Mouse (Mus musculus): ENCODE results near the gene Abtb1. TPM values are rescaled to one million over a fixed set of nuclear protein-coding genes. Genes with fewer than 3 reads are reported as not detected.

Abtb1 gene
- total RNA-seq (2015) (7.8 and 9.5 TPM in 2 replicates), total RNA-seq (2017) (40.1 and 40.7 TPM in 2 replicates)

DNA sequence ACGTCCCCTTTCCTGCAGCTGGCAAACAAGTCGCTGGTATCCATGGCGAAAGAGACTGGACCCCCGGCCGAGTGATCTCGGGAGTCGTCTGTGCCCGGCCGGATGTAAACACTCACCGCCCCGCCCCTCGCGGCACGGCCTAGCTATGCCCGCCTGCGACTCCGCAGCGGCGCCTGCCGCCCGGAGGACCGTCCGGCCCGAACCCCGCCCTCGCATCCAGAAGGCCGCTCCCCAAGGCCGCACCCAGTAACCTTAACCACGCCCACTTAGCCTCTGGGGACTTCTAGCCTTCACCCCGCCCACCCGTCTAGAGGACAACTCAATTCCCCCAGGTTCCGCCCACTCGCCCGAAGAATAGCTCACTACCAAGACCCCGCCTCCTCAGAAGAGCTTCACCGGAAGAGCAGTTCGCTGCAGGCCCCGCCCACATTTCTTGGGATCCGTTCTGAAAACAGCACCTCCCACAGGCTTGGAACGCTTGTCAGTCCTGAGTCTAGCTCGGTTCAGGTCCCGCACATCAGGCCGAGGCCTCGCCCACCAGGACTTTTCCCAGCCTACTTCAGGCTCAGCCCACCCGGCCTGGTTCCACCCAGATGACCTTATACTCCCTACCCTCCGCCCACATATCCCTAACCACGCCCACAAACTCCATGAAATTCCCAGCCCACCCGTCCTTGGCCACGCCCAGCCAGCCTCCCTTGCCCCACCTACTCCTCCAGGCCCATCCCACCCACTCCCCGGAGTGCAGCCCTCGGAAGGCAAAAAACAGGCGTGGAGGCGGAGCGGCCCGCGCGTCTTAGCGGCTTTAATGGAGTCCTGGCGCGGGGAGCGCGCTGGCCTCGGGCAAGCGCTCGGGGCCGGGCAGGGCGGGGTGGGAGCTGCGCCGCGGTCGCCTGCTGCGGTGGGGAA is at the start of gene Abtb1:
TSS of gene Abtb1 (minus strand) at position 204 of the 909 bp plus-strand sequence.
- ATAC-seq (replicated peaks; ENCODE audit: poor library complexity), result peak; percentile 77

DNA sequence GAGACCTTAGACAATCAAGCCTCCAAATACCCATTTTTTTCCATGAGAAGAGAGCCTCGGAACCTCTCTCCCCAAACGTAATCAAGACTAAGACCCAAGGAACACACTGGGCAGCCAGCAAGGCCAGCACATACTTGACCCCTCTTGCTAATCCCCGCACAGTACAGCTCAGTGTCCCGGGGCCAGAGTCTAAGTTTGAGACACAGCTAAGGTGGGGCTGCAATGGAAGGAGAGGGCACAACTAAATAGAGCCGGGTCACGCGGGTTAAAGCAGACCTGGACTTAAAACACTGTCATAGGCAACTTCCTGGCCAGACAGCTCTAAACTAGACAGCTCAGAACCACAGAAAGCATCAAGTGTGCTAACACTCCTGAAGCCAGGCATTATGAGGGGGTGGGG is 49.0 kb upstream of the Abtb1 start:
- ATAC-seq (replicated peaks; ENCODE audit: poor library complexity), result no peak

GRCm38 (mm10) chr6:88889410-88890042 is 47.7 kb upstream of the Abtb1 start:
- ATAC-seq (replicated peaks; ENCODE audit: poor library complexity), result no peak

DNA sequence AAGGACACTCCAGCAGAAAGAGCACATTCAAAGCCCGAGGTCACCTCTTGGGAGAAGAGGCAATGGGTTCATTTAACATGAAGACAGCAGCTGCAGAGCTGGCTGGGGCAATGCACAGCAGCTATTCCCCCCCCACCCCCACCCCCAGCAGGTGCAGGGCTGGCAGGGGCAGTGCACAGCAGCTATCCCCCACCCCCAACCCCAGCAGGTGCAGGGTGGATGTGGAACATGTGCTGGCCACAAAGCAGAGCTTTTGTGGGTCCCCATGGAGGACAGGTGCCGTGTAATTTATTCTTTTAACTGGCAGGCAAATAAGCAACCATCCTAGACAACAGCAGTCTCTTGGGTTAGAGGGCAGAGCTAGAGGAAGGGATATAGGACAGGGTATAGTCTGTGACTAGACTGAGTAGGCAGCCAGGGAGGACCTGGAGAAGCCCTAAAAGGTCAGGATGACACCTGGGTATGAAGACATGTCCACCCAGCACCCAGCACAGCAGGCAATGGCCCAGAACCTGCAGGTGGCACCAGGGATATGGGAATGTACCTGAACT is 44.7 kb upstream of the Abtb1 start:
- no peak for ATAC-seq (replicated peaks; ENCODE audit: poor library complexity)

GRCm38 (mm10) chr6:88885644-88886416 is 44.0 kb upstream of the Abtb1 start:
- no peak for ATAC-seq (replicated peaks; ENCODE audit: poor library complexity)

- no peak for ATAC-seq (replicated peaks; ENCODE audit: poor library complexity)
Measured at GRCm38 (mm10) chr6:88884690-88885089, 42.9 kb upstream of the Abtb1 start.

GRCm38 (mm10) chr6:88884195-88884594 is 42.4 kb upstream of the Abtb1 start:
- ATAC-seq (replicated peaks; ENCODE audit: poor library complexity), result no peak

DNA sequence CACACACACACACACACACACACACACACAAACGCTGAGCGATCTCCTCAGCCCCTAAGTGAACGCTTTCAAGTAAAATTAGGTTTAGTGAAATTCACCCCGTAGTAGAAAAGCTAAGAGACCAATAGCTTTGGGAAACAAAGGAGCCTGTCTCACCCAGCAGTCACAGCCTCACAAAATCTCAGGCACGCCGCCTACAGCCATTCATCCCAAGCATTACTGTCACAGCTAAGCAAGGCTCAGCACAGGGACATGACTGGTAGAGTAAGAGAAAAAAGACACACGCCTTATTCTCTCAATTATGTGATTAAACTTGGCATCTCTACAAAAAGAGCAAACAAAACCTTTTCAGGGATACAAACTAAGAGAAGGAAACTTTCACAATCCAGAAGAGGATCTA is 39.5 kb upstream of the Abtb1 start:
- ATAC-seq (replicated peaks; ENCODE audit: poor library complexity), result no peak

DNA sequence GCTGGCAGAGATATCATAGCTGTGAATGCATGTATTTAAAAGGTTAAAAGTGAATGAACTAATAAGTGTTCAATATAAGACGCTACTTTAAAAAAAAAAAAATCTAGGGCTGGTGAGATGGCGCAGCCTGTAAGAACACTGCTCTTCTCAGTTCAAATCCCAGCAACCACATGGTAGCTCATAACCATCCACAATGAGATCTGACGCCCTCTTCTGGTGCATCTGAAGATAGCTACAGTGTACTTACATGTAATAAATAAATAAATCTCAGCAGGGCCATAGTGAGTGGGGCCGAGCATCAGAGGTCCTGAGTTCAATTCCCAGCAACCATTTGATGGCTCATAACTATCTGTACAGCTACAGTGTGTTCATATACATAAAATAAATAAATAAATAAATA is 37.7 kb upstream of the Abtb1 start:
- no peak for ATAC-seq (replicated peaks; ENCODE audit: poor library complexity)

GRCm38 (mm10) chr6:88874868-88875508 is 33.2 kb upstream of the Abtb1 start, which contains the start of gene Podxl2:
TSS of gene Podxl2 (minus strand) at chr6:88875044.
- peak; percentile 73 for ATAC-seq (replicated peaks; ENCODE audit: poor library complexity)

DNA sequence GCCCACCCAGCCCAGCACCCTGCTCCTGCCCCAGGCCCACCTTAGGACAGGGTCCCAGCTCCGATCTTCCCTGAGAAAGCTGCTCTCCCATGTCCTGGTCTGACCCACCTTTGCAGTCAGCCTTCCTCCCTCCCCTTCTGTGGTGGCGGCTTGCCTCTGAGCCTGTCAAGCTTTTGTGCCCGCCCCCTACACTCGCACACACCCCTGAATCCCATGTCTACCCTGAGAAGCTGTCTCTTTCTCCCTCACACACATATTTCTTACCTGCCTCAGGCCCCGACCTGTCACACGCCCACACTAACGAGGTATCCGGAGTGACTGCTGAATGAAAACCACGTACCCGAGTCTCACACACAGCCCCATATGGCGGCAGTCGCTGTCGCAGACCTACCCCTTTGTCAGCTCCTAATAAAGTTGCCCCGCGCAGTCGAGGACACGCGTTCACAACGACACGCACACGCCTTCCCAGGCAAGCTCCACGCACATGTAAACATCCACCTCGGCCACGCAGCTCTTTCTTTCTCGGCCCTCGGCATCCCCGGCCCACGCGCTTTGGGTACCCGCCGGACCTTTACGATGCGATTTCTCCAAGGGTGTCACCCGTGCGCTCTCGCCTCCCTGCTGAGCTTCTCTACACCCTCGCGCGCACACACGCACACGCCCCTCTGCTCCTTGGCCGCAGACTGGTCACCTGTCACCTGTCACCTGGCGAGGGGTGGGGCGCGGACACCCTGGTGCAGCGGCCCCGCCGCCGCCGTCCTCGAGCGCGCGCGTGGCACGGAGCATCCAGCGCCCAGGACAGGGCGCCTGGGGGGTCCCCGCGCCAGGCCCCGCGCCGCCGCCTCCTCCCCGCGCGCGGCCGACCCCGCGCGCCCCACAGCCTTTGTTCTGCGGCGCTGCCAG is 32.4 kb upstream of the Abtb1 start:
- ATAC-seq (replicated peaks; ENCODE audit: poor library complexity), result peak; percentile 26; the same call in 1 of the 2 replicates

DNA sequence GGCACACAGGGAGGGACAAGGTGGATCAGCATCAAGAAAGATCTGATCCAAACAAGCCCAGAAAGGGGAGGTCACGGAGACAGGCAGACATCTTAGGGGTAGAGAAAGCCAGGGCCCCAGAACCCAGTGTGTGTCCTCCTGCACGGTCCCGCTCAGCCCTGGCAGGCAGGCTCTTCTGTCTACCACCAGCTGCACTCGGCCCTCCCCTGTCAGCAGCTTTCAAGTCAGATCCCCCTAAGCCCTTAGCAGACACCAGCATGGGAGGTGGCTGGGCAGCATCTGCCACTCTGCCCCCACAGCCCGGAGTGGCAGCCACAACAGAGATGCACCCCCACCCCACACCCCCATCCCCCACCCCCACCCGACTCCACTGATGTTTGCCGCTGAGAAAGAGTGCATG is 31.0 kb upstream of the Abtb1 start:
- ATAC-seq (replicated peaks; ENCODE audit: poor library complexity), result no peak

DNA sequence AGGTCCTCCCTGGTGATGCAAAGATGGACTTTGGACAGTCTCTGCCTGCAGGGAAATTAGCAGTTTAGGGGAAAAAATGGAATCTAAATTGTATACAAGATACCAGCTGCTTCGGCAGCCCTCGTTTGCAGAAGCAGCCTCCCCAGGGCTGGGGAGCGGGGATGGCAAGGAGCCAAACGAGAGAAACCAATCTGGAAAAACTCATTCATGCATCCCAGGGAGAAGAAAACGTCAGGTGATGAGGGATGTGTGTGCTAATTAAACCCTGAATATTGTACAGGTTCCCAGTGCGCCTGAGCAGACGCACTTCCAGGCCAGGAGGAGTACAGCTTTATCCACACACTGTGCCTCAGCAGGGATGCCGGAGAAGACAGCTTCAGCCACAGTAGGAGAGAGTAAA is 29.8 kb upstream of the Abtb1 start:
- no peak for ATAC-seq (replicated peaks; ENCODE audit: poor library complexity)

- no peak for ATAC-seq (replicated peaks; ENCODE audit: poor library complexity)
Measured at GRCm38 (mm10) chr6:88870594-88870993, 28.8 kb upstream of the Abtb1 start.

DNA sequence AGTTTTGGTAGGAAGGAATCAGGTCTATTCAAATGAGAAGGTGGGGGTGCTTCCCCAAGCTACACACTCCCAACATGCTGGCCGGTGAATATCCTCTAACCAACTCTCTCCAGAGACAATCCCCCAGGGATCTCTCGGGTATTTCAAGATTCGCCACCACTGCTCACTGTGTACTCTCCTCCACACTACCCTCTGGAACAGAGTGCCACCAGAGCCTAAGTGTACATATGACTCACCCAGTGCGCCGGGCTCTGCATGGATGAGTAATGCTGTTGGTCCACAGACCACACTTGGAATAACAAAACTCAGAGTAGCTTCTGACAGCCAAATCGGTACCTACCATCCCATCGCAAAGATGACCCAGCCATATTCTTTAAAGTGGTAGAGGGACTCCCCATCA is 27.7 kb upstream of the Abtb1 start:
- ATAC-seq (replicated peaks; ENCODE audit: poor library complexity), result no peak

DNA sequence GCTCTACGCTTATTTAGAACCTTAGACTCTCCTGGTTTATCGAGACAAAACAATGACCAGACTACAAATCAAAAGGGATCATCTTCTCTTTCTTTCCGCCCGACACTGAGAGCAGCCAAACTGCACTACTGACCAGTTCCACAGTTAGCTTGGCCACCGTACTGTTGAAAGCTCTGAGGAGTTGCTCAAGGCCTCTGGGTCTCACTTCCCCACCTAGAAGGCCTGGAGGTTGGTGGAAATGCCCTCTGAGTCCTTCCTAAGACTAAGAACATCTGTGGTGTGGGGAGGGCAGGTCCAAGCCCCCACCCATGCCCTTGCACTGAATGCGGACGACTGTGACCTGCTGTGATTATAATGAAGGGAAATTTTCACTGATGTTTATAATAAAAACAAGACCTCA is 23.9 kb upstream of the Abtb1 start:
- peak; percentile 43 for ATAC-seq (replicated peaks; ENCODE audit: poor library complexity)

- peak; percentile 95 for ATAC-seq (replicated peaks; ENCODE audit: poor library complexity)
Measured at GRCm38 (mm10) chr6:88860914-88861313, 19.1 kb upstream of the Abtb1 start.

DNA sequence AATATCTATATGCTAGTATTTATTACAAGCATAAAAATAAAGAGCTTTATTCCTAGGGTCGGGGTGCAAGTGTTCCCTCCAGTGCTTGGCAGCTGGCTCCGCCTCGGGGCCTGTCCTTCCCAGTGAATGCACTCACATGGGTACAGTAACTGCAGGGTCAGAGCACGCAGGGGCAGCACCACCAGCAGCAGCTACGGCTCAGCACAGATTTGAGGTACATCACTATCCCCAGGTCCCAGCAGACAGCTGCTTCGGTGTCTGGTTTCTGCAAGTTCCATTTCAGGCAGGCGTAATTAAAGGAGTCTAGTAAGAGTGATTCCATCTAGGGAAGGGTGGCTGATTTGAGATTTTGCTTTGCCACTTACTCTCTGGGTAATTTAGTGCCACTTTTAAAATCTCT is 16.6 kb upstream of the Abtb1 start:
- ATAC-seq (replicated peaks; ENCODE audit: poor library complexity), result no peak

DNA sequence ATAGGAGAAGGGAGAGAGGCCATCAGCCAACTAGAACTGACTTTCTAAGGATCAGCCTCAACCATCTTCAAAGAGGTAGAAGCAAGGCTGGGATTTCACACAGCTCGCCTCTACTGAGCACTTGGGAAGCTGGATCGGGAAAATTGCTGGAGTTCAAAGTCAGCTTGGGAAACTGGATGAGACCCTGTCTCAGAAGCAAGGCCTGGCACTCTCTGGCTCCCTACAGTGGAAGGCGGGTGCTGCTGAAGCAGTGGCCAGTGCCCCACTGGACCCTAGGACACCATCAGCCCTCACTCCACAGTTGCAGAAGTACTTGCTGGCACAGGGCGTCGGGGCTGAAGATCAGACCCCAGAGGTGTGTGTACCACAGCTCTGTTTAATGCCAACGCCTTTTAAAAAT is 16.0 kb upstream of the Abtb1 start:
- no peak for ATAC-seq (replicated peaks; ENCODE audit: poor library complexity)

GRCm38 (mm10) chr6:88857249-88857648 is 15.5 kb upstream of the Abtb1 start:
- ATAC-seq (replicated peaks; ENCODE audit: poor library complexity), result no peak

Measured in megakaryocyte progenitor cell, adult 5-6 weeks (primary cell).